Mouse (Mus musculus) midbrain, embryonic 11.5 days (tissue): ENCODE measurements at regions not wholly inside any gene's neighbourhood (a gene's known extent, or its start where the extent isn't known, plus 50 kb on each side); places are given as distances from the start of the nearest gene placed in this dataset.
A peak's percentile ranks its signal among the peaks of the same experiment; 100 is the strongest.

Experiments
- ATAC-seq: fragments of 200-750 bp; cut with Nextera tagmentation; 2 replicates; pipeline ENCODE4 v1.8.0; 2017; ENCODE audit warnings: moderate TSS enrichment, moderate library complexity; ENCODE audit not compliant: low FRiP score
- DNase-seq: peaks from one replicate; pipeline ENCODE4 v3.0.0; 2015; ENCODE audit warnings: low spot score; ENCODE audit errors: missing footprints
- H3K27ac ChIP-seq: fragments of 300-500 bp; sonication (generic); 2 replicates; pipeline ENCODE4 v1.5.1; 2014; ENCODE audit warnings: low read depth, low read length
- H3K27me3 ChIP-seq: fragments of 300-500 bp; sonication (generic); 2 replicates; pipeline ENCODE4 v1.6.1; 2014; ENCODE audit warnings: mild to moderate bottlenecking, low read length, moderate library complexity, mixed read lengths; ENCODE audit not compliant: control insufficient read depth, insufficient read depth
- H3K36me3 ChIP-seq: fragments of 300-500 bp; sonication (generic); 2 replicates; pipeline ENCODE4 v1.6.1; 2014; ENCODE audit warnings: mild to moderate bottlenecking, low read length, moderate library complexity, mixed read lengths; ENCODE audit not compliant: control insufficient read depth, insufficient read depth
- H3K4me1 ChIP-seq: fragments of 300-500 bp; sonication (generic); 2 replicates; pipeline ENCODE4 v1.6.1; 2014; ENCODE audit warnings: low read length; ENCODE audit not compliant: control insufficient read depth, insufficient read depth
- H3K4me2 ChIP-seq: fragments of 300-500 bp; sonication (generic); 2 replicates; pipeline ENCODE4 v1.6.1; 2014; ENCODE audit warnings: mild to moderate bottlenecking, moderate library complexity
- H3K4me3 ChIP-seq: fragments of 300-500 bp; sonication (generic); 2 replicates; pipeline ENCODE4 v1.5.1; 2014; ENCODE audit warnings: low read depth, low read length
- H3K9ac ChIP-seq: fragments of 300-500 bp; sonication (generic); 2 replicates; pipeline ENCODE4 v1.6.1; 2014; ENCODE audit warnings: low read length
- H3K9me3 ChIP-seq: fragments of 300-500 bp; sonication (generic); 2 replicates; pipeline ENCODE4 v1.6.1; 2016; ENCODE audit warnings: low read length; ENCODE audit not compliant: control insufficient read depth
- WGBS: fragments of 180-500 bp; shearing (Covaris S2); extraction: QIAGEN DNeasy Blood & Tissue Kit; methylation state at CpG from one replicate; pipeline ENCODE4 v1.1.7; 2014; 5-methylcytosine and 5-hydroxymethylcytosine counted together

DNA sequence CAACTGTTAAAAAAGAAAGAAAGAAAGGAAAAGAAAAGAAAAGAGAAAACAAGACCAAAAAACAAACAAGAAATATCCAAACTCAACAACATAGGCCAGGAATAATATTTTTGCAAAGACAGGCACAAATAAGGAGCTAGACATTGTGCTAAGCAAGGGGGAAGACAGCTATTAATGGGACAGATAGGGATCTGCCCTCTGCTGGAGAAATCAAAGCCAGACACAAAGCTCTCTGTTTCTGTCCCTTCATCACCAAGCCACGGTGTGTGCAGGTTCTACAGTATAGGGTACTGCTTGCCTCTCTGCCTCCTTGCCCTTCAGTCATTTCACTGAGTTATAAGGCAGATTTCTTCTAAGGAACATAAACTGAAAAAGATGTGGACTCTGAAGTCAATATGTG is 57.8 kb upstream of the Chchd3 start:
- H3K36me3 ChIP-seq: no peaks in the 10 kb centered on the region
- H3K4me3 ChIP-seq: no peak overlapping the region
- H3K9ac ChIP-seq: no peak overlapping the region
- DNase-seq: no peak
- ATAC-seq: no peak
- no peaks in the 10 kb centered on the region for H3K27me3 ChIP-seq
- no peaks in the 10 kb centered on the region for H3K4me1 ChIP-seq
- WGBS: 56% methylated on average over 1 of the region's 1 CpGs
- no peak overlapping the region for H3K4me2 ChIP-seq
- H3K9me3 ChIP-seq: no peaks in the 10 kb centered on the region
- H3K27ac ChIP-seq: no peak overlapping the region

DNA sequence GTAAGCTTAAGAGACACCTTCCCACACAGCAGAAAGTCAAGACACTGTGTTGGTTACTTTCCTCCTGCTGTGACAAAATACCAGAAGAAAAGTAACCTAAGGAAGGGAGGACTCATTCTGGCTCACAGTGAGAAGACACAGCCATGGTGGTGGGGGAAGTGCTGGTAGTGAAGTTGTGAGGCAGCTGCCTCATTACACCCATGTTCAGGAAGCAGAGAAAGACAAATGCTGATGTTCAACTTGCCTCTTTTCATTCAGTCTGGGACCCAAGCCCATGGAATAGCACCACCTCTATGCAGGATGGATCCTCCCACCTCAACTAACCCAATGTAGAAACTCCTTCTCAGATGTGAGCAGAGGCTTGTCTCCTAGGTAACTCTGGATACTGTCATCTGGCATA is 60.5 kb upstream of the Chchd3 start:
- no peak overlapping the region for H3K4me3 ChIP-seq
- H3K9me3 ChIP-seq: no peaks in the 10 kb centered on the region
- no peak overlapping the region for H3K27ac ChIP-seq
- DNase-seq (no peak), ATAC-seq (no peak)
- no peaks in the 10 kb centered on the region for H3K4me1 ChIP-seq
- no peaks in the 10 kb centered on the region for H3K36me3 ChIP-seq
- no peak overlapping the region for H3K9ac ChIP-seq
- no peaks in the 10 kb centered on the region for H3K27me3 ChIP-seq
- H3K4me2 ChIP-seq: no peak overlapping the region

DNA sequence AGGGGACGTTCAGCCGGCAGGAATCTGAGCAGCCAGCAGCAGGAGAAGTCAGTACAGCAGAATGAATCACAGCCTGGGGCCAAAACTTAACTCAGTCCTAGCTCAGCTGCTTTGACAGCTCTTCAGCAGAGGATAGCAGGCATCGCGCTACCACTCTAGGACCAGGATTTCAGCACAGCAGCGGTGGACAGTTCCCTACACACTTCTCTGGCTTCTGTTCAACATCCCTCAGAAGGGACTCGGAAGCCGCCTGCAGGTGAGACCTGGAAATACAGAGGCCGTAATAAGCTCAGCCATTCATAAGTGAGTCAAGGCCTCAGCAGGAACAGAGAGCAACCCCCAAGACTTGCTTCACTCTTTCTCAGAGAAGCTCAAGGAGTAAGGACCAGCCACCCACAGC is 66.5 kb upstream of the Chchd3 start:
- Histone ChIP-seq H3K4me3 (no peak overlapping the region), H3K27ac (no peak overlapping the region), H3K9me3 (no peaks in the 10 kb centered on the region), H3K4me1 (no peaks in the 10 kb centered on the region), H3K36me3 (no peaks in the 10 kb centered on the region), H3K27me3 (no peaks in the 10 kb centered on the region), H3K9ac (no peak overlapping the region), H3K4me2 (no peak overlapping the region)
- ATAC-seq (peak; percentile 27; the same call in 1 of the 2 replicates), DNase-seq (peak; percentile 94)
- WGBS: 10% methylated on average over 8 of the region's 8 CpGs

DNA sequence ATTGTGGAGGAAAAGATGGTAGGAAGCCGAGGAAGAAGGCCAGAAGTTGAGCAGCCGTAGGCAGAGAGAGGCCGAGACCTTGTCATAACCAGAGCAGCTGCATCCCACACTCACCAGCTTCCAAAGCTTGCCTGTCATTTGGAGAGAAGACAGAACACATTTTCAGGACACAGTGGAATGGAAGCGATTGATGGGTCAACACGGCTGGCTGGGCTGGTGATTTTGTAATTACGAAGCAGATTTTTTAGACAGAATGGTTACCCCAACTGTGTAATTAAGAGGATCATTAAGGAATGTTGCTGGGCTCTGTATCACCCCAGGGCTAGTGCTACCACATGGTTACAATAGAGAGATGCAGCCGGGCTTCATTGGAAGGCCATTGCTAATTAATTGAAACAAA is 76.8 kb upstream of the Chchd3 start:
- DNase-seq: no peak
- H3K27me3 ChIP-seq: no peaks in the 10 kb centered on the region
- no peak overlapping the region for H3K9ac ChIP-seq
- H3K9me3 ChIP-seq: no peaks in the 10 kb centered on the region
- no peak overlapping the region for H3K4me2 ChIP-seq
- no peak overlapping the region for H3K27ac ChIP-seq
- H3K4me3 ChIP-seq: no peak overlapping the region
- no peaks in the 10 kb centered on the region for H3K36me3 ChIP-seq
- 82% methylated on average over 7 of the region's 7 CpGs for WGBS
- H3K4me1 ChIP-seq: no peaks in the 10 kb centered on the region
- ATAC-seq: no peak

DNA sequence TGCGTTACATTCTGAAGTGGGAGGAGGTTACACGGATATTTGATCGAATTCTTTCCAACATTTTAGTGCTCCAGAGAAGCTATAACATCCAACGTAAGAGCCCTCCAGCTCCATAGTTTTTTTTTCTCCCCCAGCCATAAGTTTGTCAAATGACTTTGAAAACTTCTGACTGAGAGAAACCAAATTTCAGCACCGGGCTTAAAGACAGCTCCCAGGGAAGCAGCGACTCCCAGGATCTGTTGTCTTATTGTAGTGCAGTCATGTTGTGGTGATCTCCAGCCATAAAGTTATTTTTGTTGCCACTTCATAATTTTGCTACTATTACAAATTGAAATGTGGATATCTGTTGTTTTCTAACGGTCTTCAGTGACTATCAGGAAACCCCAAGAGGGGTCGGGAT is 77.8 kb upstream of the Chchd3 start:
- ATAC-seq (no peak), DNase-seq (peak; percentile 89)
- Histone ChIP-seq H3K9ac (no peak overlapping the region), H3K4me3 (no peak overlapping the region), H3K27ac (no peak overlapping the region), H3K4me1 (no peaks in the 10 kb centered on the region), H3K4me2 (no peak overlapping the region), H3K9me3 (no peaks in the 10 kb centered on the region), H3K36me3 (no peaks in the 10 kb centered on the region), H3K27me3 (no peaks in the 10 kb centered on the region)
- 48% methylated on average over 8 of the region's 8 CpGs for WGBS

DNA sequence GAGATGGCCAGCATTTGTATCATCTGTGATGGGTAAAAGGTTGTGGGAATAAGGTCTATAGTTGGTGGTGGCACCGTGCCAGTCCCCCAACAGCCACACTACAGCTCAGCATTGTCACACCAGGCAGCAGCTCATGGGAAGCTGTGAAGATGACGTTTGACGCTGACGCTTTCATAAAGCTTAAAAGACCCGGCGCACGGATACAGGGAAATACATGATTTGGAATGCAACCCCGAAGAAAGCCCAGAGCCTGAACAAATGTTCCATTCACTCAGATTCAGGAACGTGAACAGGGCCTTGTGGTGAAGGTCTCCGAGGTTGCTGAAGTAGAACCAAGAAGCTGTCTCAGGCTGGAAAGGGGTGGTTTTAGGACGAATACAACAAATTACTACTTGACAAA is 82.4 kb upstream of the Exoc4 start:
- Histone ChIP-seq H3K36me3 (no peaks in the 10 kb centered on the region), H3K9ac (no peak overlapping the region), H3K4me3 (no peak overlapping the region), H3K9me3 (no peaks in the 10 kb centered on the region), H3K4me2 (no peak overlapping the region), H3K27ac (no peak overlapping the region), H3K27me3 (no peaks in the 10 kb centered on the region), H3K4me1 (no peaks in the 10 kb centered on the region)
- DNase-seq (no peak), ATAC-seq (no peak)
- 79% methylated on average over 11 of the region's 11 CpGs for WGBS

DNA sequence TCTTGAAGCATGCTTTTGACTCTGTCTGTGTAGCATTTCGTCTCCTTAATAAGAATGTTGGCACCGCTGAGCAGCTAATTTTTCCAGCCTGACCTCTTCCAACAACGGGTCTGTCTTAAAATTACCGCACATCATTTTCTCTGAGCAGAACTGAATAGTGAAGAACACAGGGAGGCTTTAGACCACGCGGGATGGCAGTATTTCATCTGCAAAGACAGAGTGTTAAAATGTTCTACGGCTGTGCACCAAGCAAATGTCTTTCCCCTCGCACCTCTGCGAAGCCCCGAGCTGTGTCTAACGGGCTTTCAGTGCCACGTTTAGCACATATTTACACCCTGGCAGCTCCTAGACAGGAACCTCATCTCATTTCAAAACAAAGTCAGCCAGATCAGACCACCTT is 75.3 kb upstream of the Exoc4 start:
- Histone ChIP-seq H3K4me2 (no peak overlapping the region), H3K4me1 (no peaks in the 10 kb centered on the region), H3K36me3 (no peaks in the 10 kb centered on the region), H3K4me3 (no peak overlapping the region), H3K9ac (no peak overlapping the region), H3K9me3 (no peaks in the 10 kb centered on the region), H3K27me3 (no peaks in the 10 kb centered on the region), H3K27ac (no peak overlapping the region)
- DNase-seq (no peak), ATAC-seq (no peak)
- WGBS: 84% methylated on average over 12 of the region's 12 CpGs

DNA sequence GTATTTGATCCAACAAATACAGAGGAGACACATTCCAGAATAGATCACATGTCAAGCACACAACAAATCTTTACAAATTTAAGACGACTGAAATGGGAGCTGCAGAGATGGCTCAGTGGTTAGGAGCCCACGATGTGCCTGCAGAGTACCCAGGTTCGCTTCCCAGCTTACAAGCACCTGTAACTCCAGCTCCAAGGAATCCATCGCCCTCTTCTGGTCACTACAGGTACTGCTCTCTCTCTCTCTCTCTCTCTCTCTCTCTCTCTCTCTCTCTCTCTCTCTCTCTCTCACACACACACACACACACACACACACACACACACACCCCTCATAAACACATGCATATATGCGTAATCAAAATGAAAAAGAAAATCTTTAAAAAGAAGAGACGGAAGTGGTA is 74.3 kb upstream of the Exoc4 start:
- H3K36me3 ChIP-seq: no peaks in the 10 kb centered on the region
- no peak for DNase-seq
- 60% methylated on average over 6 of the region's 6 CpGs for WGBS
- no peaks in the 10 kb centered on the region for H3K9me3 ChIP-seq
- no peak overlapping the region for H3K9ac ChIP-seq
- no peak overlapping the region for H3K4me3 ChIP-seq
- no peak overlapping the region for H3K27ac ChIP-seq
- ATAC-seq: no peak
- no peaks in the 10 kb centered on the region for H3K4me1 ChIP-seq
- no peaks in the 10 kb centered on the region for H3K27me3 ChIP-seq
- H3K4me2 ChIP-seq: no peak overlapping the region

DNA sequence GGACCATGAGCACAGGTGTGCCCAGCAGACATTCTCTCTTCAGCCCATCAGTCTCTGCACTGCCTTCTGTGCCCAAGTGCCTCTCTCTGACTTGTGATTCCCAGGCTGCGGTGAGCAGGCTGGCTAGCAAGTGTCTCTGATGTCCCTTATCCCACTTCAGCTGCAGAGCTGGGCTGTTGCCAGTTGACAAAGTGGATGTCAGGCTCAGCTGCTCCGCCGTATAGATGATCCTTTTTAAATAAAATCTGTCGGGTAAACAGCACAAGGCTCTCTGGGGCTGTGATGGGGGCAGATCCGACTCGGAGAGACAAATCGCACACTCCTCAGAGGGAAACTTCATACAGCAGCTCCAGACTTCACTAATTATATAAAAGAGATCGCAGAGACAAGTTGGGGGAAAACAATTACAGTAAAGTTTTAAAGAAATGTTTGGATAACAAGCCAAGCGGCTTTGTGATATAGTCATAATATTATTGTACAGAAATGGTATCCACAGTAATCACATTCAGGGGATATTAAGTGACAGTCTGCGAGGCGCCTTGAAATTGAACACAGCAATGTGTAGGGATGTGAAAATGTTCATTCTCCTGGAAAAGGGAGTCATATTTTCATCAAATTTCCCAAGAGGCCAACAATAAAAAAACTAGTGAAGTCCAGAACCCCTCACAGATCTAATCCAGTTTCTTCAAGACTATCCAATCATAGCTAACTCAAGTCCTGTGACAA is 59.2 kb upstream of the Exoc4 start:
- H3K27ac ChIP-seq: no peak overlapping the region
- no peaks in the 10 kb centered on the region for H3K27me3 ChIP-seq
- H3K4me3 ChIP-seq: no peak overlapping the region
- H3K4me1 ChIP-seq: no peaks in the 10 kb centered on the region
- H3K36me3 ChIP-seq: no peaks in the 10 kb centered on the region
- 78% methylated on average over 11 of the region's 11 CpGs for WGBS
- H3K4me2 ChIP-seq: no peak overlapping the region
- H3K9me3 ChIP-seq: no peaks in the 10 kb centered on the region
- no peak overlapping the region for H3K9ac ChIP-seq
- ATAC-seq (no peak), DNase-seq (no peak)
